Mouse (Mus musculus) cerebellum, postnatal 4 days (tissue): ENCODE results near the gene Fam50a.
"Not testable (repeated sequence)": the region's sequence is repeated elsewhere in the genome, so short reads cannot be mapped to it uniquely, and the experiment has no call there.

Experiments
- DNase-seq, 2 experiments: peaks; one replicate each; pipeline ENCODE4 v3.0.0; 2022; ENCODE audit warnings: low spot score in 2 of 2, mixed read lengths in 1 of 2

Fam50a gene

GRCm38 (mm10) chrX:74330166-74330930 is 17.5 kb downstream of the Fam50a start:
- no peak for DNase-seq

GRCm38 (mm10) chrX:74352645-74353466 is 40.0 kb downstream of the Fam50a start:
- no peak for DNase-seq

GRCm38 (mm10) chrX:74353467-74353770 is 40.6 kb downstream of the Fam50a start, which contains the start of gene Lage3:
Lage3 (minus strand) TSS chrX:74353618.
- peak; percentile 57 to 72 for DNase-seq

DNA sequence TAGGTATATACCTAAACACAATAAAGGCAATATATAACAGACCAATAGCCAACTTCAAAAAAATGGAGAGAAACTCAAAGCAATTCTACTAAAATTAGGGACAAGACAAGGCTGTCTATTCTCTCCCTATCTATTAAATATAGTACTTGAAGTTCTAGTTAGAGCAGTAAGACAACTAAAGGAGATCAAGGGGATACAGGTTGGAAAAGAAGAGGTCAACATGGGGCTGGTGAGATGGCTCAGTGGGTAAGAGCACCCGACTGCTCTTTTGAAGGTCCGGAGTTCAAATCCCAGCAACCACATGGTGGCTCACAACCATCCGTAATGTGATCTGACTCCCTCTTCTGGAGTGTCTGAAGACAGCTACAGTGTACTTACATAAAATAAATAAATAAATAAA is 44.2 kb downstream of the Fam50a start:
- not testable (repeated sequence) for DNase-seq

DNA sequence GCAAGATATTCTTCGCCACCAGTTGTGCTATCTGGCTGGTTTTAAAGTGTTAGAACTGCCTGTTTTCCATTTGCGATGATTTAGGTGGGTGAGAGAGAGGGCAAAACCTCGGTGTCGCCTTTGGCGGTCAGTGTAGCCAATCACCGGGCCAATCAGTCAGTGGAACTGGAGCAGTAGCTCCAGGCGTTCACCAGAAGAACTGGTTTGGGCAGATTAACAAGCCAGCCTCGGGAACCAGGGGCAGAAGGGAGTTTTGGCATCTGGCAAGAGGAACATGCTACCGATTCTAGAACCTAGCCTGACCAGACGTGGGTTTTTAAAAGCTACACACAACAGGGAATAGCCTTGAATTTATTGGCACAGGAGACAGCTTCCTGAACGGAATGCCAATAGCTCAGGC is 46.3 kb downstream of the Fam50a start:
- no peak for DNase-seq

GRCm38 (mm10) chrX:74367512-74367911 is 54.7 kb downstream of the Fam50a start:
- DNase-seq = no peak

DNA sequence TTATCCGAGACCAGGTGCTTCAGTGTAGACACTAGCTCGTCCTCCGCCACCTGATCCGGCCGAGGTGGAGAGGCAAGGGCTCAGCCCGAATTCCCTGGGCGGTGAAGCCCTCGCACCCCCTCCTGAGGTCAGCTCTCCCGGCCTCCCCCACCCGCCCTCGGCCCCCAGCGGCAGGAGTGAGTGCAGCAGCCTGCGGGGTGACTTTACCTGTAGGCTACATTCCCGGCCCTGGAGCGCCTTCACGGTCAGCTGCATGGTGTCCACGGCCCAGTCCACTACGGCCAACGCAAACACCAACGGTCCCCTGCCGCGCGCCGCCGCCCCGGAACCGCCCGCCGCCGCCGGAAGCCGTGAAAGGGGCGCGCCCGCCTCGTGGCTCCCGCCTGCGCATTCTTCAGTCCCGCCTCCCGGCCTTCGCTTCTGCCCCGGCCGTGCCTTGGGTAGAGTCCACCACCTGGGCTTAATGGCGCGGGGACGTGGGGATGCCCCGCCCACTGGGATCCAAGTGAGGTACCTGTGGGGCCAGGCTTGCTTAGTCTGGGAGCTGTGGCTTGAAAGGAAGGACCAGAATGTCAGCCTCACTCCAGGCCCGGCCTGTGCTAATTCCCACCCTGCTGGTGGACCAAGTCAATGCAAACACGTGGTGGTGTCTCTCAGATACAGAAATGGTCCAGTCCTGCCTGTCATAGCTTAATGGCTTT is 55.5 kb downstream of the Fam50a start:
- DNase-seq = peak; percentile 44 to 63
